Mouse (Mus musculus): ENCODE results near the gene Lmf1.

Gene Lmf1

GRCm38 (mm10) chr17:25711136-25711535, 132.3 kb downstream of the Lmf1 start:
- DNase-seq, result no peak
